Mouse (Mus musculus): ENCODE measurements around the gene Rps16. TPM values are rescaled to one million over a fixed set of nuclear protein-coding genes. Genes with fewer than 3 reads are reported as not detected.
"Not testable (repeated sequence)": the region's sequence is repeated elsewhere in the genome, so short reads cannot be mapped to it uniquely, and the experiment has no call there.

The Rps16 gene
- polyA plus RNA-seq, 1 experiment, result 618 TPM

- DNase-seq (ENCODE audit: extremely low spot score in 1 of 2, low spot score in 1 of 2), result no peak
These were observed 34.7 kb downstream of the Rps16 start for GRCm38 (mm10) chr7:28385196-28385595.

GRCm38 (mm10) chr7:28386007-28386406 lies 35.6 kb downstream of the Rps16 start:
- peak in 1 of 2 experiments; percentile 33 for DNase-seq (ENCODE audit: extremely low spot score in 1 of 2, low spot score in 1 of 2)

GRCm38 (mm10) chr7:28386462-28386861 lies 36.0 kb downstream of the Rps16 start:
- DNase-seq (ENCODE audit: extremely low spot score in 1 of 2, low spot score in 1 of 2), result peak; percentile 49 to 82

GRCm38 (mm10) chr7:28386877-28387276 lies 36.4 kb downstream of the Rps16 start:
- DNase-seq (ENCODE audit: extremely low spot score in 1 of 2, low spot score in 1 of 2), result not testable (repeated sequence)

GRCm38 (mm10) chr7:28387384-28387783 lies 36.9 kb downstream of the Rps16 start:
- DNase-seq (ENCODE audit: extremely low spot score in 1 of 2, low spot score in 1 of 2), result not testable (repeated sequence)

GRCm38 (mm10) chr7:28390331-28390730 lies 39.9 kb downstream of the Rps16 start:
- DNase-seq (ENCODE audit: extremely low spot score in 1 of 2, low spot score in 1 of 2), result no peak

- DNase-seq (ENCODE audit: extremely low spot score in 1 of 2, low spot score in 1 of 2), result peak; percentile 98 to 99
These were observed 42.2 kb downstream of the Rps16 start, which contains the start of the genes Med29 and Paf1 for GRCm38 (mm10) chr7:28392429-28393271. Gene Med29, minus strand, starts transcription at chr7:28392708. Gene Paf1, plus strand, starts transcription at chr7:28392951.

GRCm38 (mm10) chr7:28393272-28393951 lies 43.0 kb downstream of the Rps16 start:
- DNase-seq (ENCODE audit: extremely low spot score in 1 of 2, low spot score in 1 of 2), result no peak

GRCm38 (mm10) chr7:28395425-28395824 lies 45.0 kb downstream of the Rps16 start:
- DNase-seq (ENCODE audit: extremely low spot score in 1 of 2, low spot score in 1 of 2), result no peak

GRCm38 (mm10) chr7:28398000-28398399 lies 47.5 kb downstream of the Rps16 start:
- DNase-seq (ENCODE audit: extremely low spot score in 1 of 2, low spot score in 1 of 2), result peak in 1 of 2 experiments; percentile 60

- no peak for DNase-seq (ENCODE audit: extremely low spot score in 1 of 2, low spot score in 1 of 2)
These were observed 48.4 kb downstream of the Rps16 start for GRCm38 (mm10) chr7:28398696-28399340.

- no peak for DNase-seq (ENCODE audit: extremely low spot score in 1 of 2, low spot score in 1 of 2)
These were observed 50.6 kb downstream of the Rps16 start for GRCm38 (mm10) chr7:28401030-28401429.

GRCm38 (mm10) chr7:28401942-28402341 lies 51.5 kb downstream of the Rps16 start:
- no peak for DNase-seq (ENCODE audit: extremely low spot score in 1 of 2, low spot score in 1 of 2)

Other genes with a start within 250 kb of the Rps16 start
- gene 9530053A07Rik, start 221.2 kb upstream of the Rps16 start, polyA plus RNA-seq (2012; rRNA removed), result 0.02 TPM in 1 of 2 replicates, not detected in the other
- 90.7 and 99.6 TPM in 2 replicates for gene Fbl, start 180.9 kb upstream of the Rps16 start, polyA plus RNA-seq (2012; rRNA removed)
- gene Dyrk1b, start 171.2 kb upstream of the Rps16 start, polyA plus RNA-seq (2012; rRNA removed), result 34.0 and 36.2 TPM in 2 replicates
- gene Eid2, start 82.8 kb upstream of the Rps16 start, polyA plus RNA-seq (2012; rRNA removed), result 56.5 and 57.0 TPM in 2 replicates
- gene Eid2b, start 72.9 kb upstream of the Rps16 start, polyA plus RNA-seq (2012; rRNA removed), result 29.7 and 32.9 TPM in 2 replicates
- 1.7 and 1.8 TPM in 2 replicates for gene Selenov, start 59.5 kb upstream of the Rps16 start, polyA plus RNA-seq (2012; rRNA removed)
- 2.0 and 2.6 TPM in 2 replicates for gene Dll3, start 48.4 kb upstream of the Rps16 start, polyA plus RNA-seq (2012; rRNA removed)
- 53.0 and 58.6 TPM in 2 replicates for gene Timm50, start 38.6 kb upstream of the Rps16 start, polyA plus RNA-seq (2012; rRNA removed)
- 114 and 117 TPM in 2 replicates for gene Supt5, start 11.9 kb upstream of the Rps16 start, polyA plus RNA-seq (2012; rRNA removed)
- gene Plekhg2, start 21.9 kb downstream of the Rps16 start, polyA plus RNA-seq (2012; rRNA removed), result 4.3 and 6.3 TPM in 2 replicates
- 3.1 and 3.9 TPM in 2 replicates for gene Zfp36, start 29.6 kb downstream of the Rps16 start, polyA plus RNA-seq (2012; rRNA removed)
- gene Med29, start 42.1 kb downstream of the Rps16 start, polyA plus RNA-seq (2012; rRNA removed), result 32.8 and 39.2 TPM in 2 replicates
- gene Paf1, start 42.3 kb downstream of the Rps16 start, polyA plus RNA-seq (2012; rRNA removed), result 149 and 182 TPM in 2 replicates
- gene Gmfg, start 86.8 kb downstream of the Rps16 start, polyA plus RNA-seq (2012; rRNA removed), result 4.0 and 5.2 TPM in 2 replicates
- 39.9 and 40.4 TPM in 2 replicates for gene Lrfn1, start 101.3 kb downstream of the Rps16 start, polyA plus RNA-seq (2012; rRNA removed)
- gene Ifnl2, start 159.8 kb downstream of the Rps16 start, polyA plus RNA-seq (2012; rRNA removed), result not detected in 2 replicates
- gene Ifnl3, start 172.2 kb downstream of the Rps16 start, polyA plus RNA-seq (2012; rRNA removed), result not detected in 2 replicates
- 0.40 TPM in 1 of 2 replicates, not detected in the other for gene Sycn, start 190.2 kb downstream of the Rps16 start, polyA plus RNA-seq (2012; rRNA removed)
- gene Nccrp1, start 196.6 kb downstream of the Rps16 start, polyA plus RNA-seq (2012; rRNA removed), result 1.1 and 2.1 TPM in 2 replicates
- gene Samd4b, start 247.5 kb downstream of the Rps16 start, polyA plus RNA-seq (2012; rRNA removed), result 62.4 and 66.9 TPM in 2 replicates
- 8.7 and 8.8 TPM in 2 replicates for gene Pak4, start 247.5 kb downstream of the Rps16 start, polyA plus RNA-seq (2012; rRNA removed)

Measured in frontal cortex, adult 2 months (tissue).